Mouse (Mus musculus) CH12.LX (cell line): ENCODE data around the gene Scube3. TPM values are rescaled to one million over a fixed set of nuclear protein-coding genes. Genes with fewer than 3 reads are reported as not detected.

Experiments used
- DNase-seq: peaks from one replicate; pipeline ENCODE4 v3.0.0-alpha.2; 2013; ENCODE audit errors: extremely low read depth
- H3K27ac ChIP-seq: 2 replicates; pipeline ENCODE4 v1.5.1; 2012; ENCODE audit warnings: low read depth, mild to moderate bottlenecking, control low read depth, moderate library complexity; ENCODE audit not compliant: insufficient read depth
- H3K27me3 ChIP-seq: replicated peaks from 2 replicates; pipeline ENCODE3; 2012; ENCODE audit warnings: inconsistent platforms
- H3K36me3 ChIP-seq, 2 experiments: replicated peaks in 1 of 2; 2 replicates each; pipeline versions ENCODE3 to v1.6.1; 2012; ENCODE audit warnings: inconsistent platforms in 1 of 2, low read length in 1 of 2, mild to moderate bottlenecking in 1 of 2, mixed read lengths in 1 of 2, moderate library complexity in 1 of 2; ENCODE audit not compliant: control insufficient read depth in 1 of 2, insufficient read depth in 1 of 2
- H3K4me1 ChIP-seq, 2 experiments: 2 replicates each; pipeline ENCODE4 v1.6.1; 2012; ENCODE audit warnings: inconsistent platforms in 1 of 2, moderate library complexity in 1 of 2; ENCODE audit not compliant: insufficient read depth in 2 of 2, control insufficient read depth in 1 of 2
- H3K4me2 ChIP-seq: 2 replicates; pipeline ENCODE4 v1.6.1; 2012; ENCODE audit warnings: low read depth, mild to moderate bottlenecking, control low read depth; ENCODE audit not compliant: poor library complexity, insufficient read depth, severe bottlenecking
- H3K4me3 ChIP-seq, 3 experiments: fragments of 150-350 bp in 1 of 3; sonication (generic) in 1 of 3; replicated peaks in 1 of 3; 2 replicates each; pipeline versions ENCODE3 to v1.5.1; 2011 to 2012; ENCODE audit warnings: low read depth in 2 of 3, low read length in 2 of 3, mild to moderate bottlenecking in 2 of 3, moderate library complexity in 2 of 3, control low read depth in 1 of 3, improper control_type of control experiment in 1 of 3, inconsistent platforms in 1 of 3, mixed read lengths in 1 of 3; ENCODE audit not compliant: poor library complexity in 1 of 3
- H3K79me2 ChIP-seq: replicated peaks from 2 replicates; pipeline ENCODE4 v1.6.1; 2012; ENCODE audit warnings: mild to moderate bottlenecking, moderate library complexity; ENCODE audit not compliant: control insufficient read depth, poor library complexity, insufficient read depth, severe bottlenecking; ENCODE audit errors: extremely low read depth
- H3K9ac ChIP-seq: 2 replicates; pipeline ENCODE4 v1.6.1; 2012; ENCODE audit warnings: low read depth, mild to moderate bottlenecking, control low read depth, moderate library complexity; ENCODE audit not compliant: insufficient read depth
- H3K9me3 ChIP-seq: replicated peaks from 2 replicates; pipeline ENCODE3; 2012; ENCODE audit warnings: low read length, inconsistent platforms, mixed read lengths
- CHD1 ChIP-seq: IDR thresholded peaks from 2 replicates; pipeline ENCODE4 v1.6.1; 2012; ENCODE audit warnings: low read depth, low read length, improper control_type of control experiment, inconsistent platforms
- CHD2 ChIP-seq: IDR thresholded peaks from 2 replicates; pipeline ENCODE4 v1.6.1; 2011; ENCODE audit warnings: low read length, improper control_type of control experiment
- CTCF ChIP-seq, 2 experiments: IDR thresholded peaks in 1 of 2; conservative IDR thresholded peaks in 1 of 2; 2 replicates each; pipeline ENCODE4 v1.5.1; 2011 to 2012; ENCODE audit warnings: low read depth in 2 of 2, low read length in 2 of 2, improper control_type of control experiment in 1 of 2, inconsistent platforms in 1 of 2, mild to moderate bottlenecking in 1 of 2, moderate library complexity in 1 of 2
- E2F4 ChIP-seq: IDR thresholded peaks from 2 replicates; pipeline ENCODE4 v1.6.1; 2011; ENCODE audit warnings: low read depth, low read length, improper control_type of control experiment; ENCODE audit not compliant: insufficient replicate concordance
- ELF1 ChIP-seq: IDR thresholded peaks from 2 replicates; pipeline ENCODE4 v1.6.1; 2014; ENCODE audit warnings: low read depth, mild to moderate bottlenecking, inconsistent platforms, low read length, improper control_type of control experiment
- GABPA ChIP-seq: IDR thresholded peaks from 2 replicates; pipeline ENCODE4 v1.6.1; 2012; ENCODE audit warnings: low read depth, low read length, improper control_type of control experiment, inconsistent platforms; ENCODE audit not compliant: insufficient replicate concordance
- HCFC1 ChIP-seq: IDR thresholded peaks from 2 replicates; pipeline ENCODE4 v1.6.1; 2012; ENCODE audit warnings: low read depth, mild to moderate bottlenecking, inconsistent platforms, low read length, improper control_type of control experiment
- IRF4 ChIP-seq: IDR thresholded peaks from 2 replicates; pipeline ENCODE4 v1.6.1; 2014; ENCODE audit warnings: low read depth, mild to moderate bottlenecking, inconsistent platforms, low read length, improper control_type of control experiment
- MAFK ChIP-seq: IDR thresholded peaks from 2 replicates; pipeline ENCODE4 v1.6.1; 2011; ENCODE audit warnings: low read length, improper control_type of control experiment; ENCODE audit not compliant: insufficient replicate concordance
- MAX ChIP-seq: IDR thresholded peaks from 2 replicates; pipeline ENCODE4 v1.6.1; 2011; ENCODE audit warnings: low read length, improper control_type of control experiment
- MXI1 ChIP-seq: IDR thresholded peaks from 2 replicates; pipeline ENCODE4 v1.6.1; 2011; ENCODE audit warnings: mild to moderate bottlenecking, low read depth, low read length, improper control_type of control experiment
- MYC ChIP-seq: IDR thresholded peaks from 2 replicates; pipeline ENCODE4 v1.6.1; 2011; ENCODE audit warnings: low read depth, mild to moderate bottlenecking, improper control_type of control experiment, low read length
- NRF1 ChIP-seq: IDR thresholded peaks from 2 replicates; pipeline ENCODE4 v1.6.1; 2014; ENCODE audit warnings: low read depth, mild to moderate bottlenecking, inconsistent platforms, low read length, improper control_type of control experiment, moderate library complexity
- PAX5 ChIP-seq: IDR thresholded peaks from 2 replicates; pipeline ENCODE4 v1.6.1; 2012; ENCODE audit warnings: low read length, inconsistent platforms, mixed read lengths
- POLR2A ChIP-seq: IDR thresholded peaks from 2 replicates; pipeline ENCODE4 v1.6.1; 2011; ENCODE audit warnings: low read depth, mild to moderate bottlenecking, improper control_type of control experiment, low read length
- POLR2AphosphoS2 ChIP-seq: IDR thresholded peaks from 2 replicates; pipeline ENCODE4 v1.6.1; 2011; ENCODE audit warnings: low read depth, low read length, improper control_type of control experiment
- RAD21 ChIP-seq: IDR thresholded peaks from 2 replicates; pipeline ENCODE4 v1.6.1; 2011; ENCODE audit warnings: low read depth, mild to moderate bottlenecking, low read length, improper control_type of control experiment, moderate library complexity
- RCOR1 ChIP-seq: conservative IDR thresholded peaks from 2 replicates; pipeline ENCODE4 v1.6.1; 2012; ENCODE audit warnings: low read depth, mild to moderate bottlenecking, inconsistent platforms, low read length, improper control_type of control experiment
- SMC3 ChIP-seq: IDR thresholded peaks from 2 replicates; pipeline ENCODE4 v1.6.1; 2011; ENCODE audit warnings: low read depth, low read length, improper control_type of control experiment
- TBP ChIP-seq: conservative IDR thresholded peaks from 2 replicates; pipeline ENCODE4 v1.6.1; 2011; ENCODE audit warnings: low read depth, low read length, improper control_type of control experiment
- TCF12 ChIP-seq: IDR thresholded peaks from 2 replicates; pipeline ENCODE4 v1.6.1; 2014; ENCODE audit warnings: low read depth, mild to moderate bottlenecking, inconsistent platforms, low read length, improper control_type of control experiment
- USF1 ChIP-seq: IDR thresholded peaks from 2 replicates; pipeline ENCODE4 v1.6.1; 2014; ENCODE audit warnings: low read depth, mild to moderate bottlenecking, inconsistent platforms, low read length, improper control_type of control experiment
- ZMIZ1 ChIP-seq: IDR thresholded peaks from 2 replicates; pipeline ENCODE4 v1.6.1; 2012; ENCODE audit warnings: low read depth, mild to moderate bottlenecking, inconsistent platforms, low read length, improper control_type of control experiment
- ZNF384 ChIP-seq: IDR thresholded peaks from 2 replicates; pipeline ENCODE4 v1.6.1; 2012; ENCODE audit warnings: low read depth, low read length, improper control_type of control experiment, inconsistent platforms
- dilution Hi-C: fragments of 300-500 bp; cut with MboI; formaldehyde crosslinking; loops from 2 replicates; pipeline ENCODE4 v1.14.3; 2020; ENCODE audit warnings: low sequenced_read_pairs; ENCODE audit not compliant: extremely low pct_unique_long_range_greater_than_20kb, extremely low pct_ligation_motif_present
- in situ Hi-C: fragments of 300-500 bp; cut with MboI; formaldehyde crosslinking; loops from 3 replicates; pipeline ENCODE4 v1.14.3; 2019; ENCODE audit warnings: low sequenced_read_pairs, low pct_ligation_motif_present, low pct_unique_long_range_greater_than_20kb, mixed read lengths
- polyA plus RNA-seq: library from polyadenylated mRNA; unstranded; fragments of >175 nt; gene quantifications from 2 replicates; pipeline ENCODE4 v1.2.1, GENCODE M21; 2012; ENCODE audit warnings: low read depth; ENCODE audit not compliant: insufficient read length
- total RNA-seq, 2 experiments: library from RNA; depleted of rRNA; stranded (reverse); fragments of 300-350 nt in 1 of 2; fragments of >200 nt in 1 of 2; gene quantifications; 2 replicates each; pipeline ENCODE4 v1.2.3; 2012 to 2014

The Scube3 gene
- total and polyA plus RNA-seq, 3 experiments, result 0.08 to 0.19 TPM; not detected in 1

- no peak for TF ChIP-seq CHD1
- TF ChIP-seq NRF1, result no peak
- TF ChIP-seq POLR2AphosphoS2, result no peak
- no peak for TF ChIP-seq SMC3
- peak; percentile 35; the same call in 1 of the 2 replicates for TF ChIP-seq HCFC1
- no peak for TF ChIP-seq USF1
- TF ChIP-seq ZNF384, result no peak
- TF ChIP-seq IRF4, result peak; percentile 72
- no peak for TF ChIP-seq GABPA
- TF ChIP-seq CTCF (conservative IDR thresholded peaks at IDR 0.05 in 1 of 2, IDR thresholded peaks at IDR 0.05 in 1 of 2; ENCODE audit: low read depth in 2 of 2, low read length in 2 of 2), result no peak
- TF ChIP-seq MYC, result no peak
- TF ChIP-seq MAX, result no peak
- no peak for TF ChIP-seq TBP
- TF ChIP-seq E2F4, result no peak
- TF ChIP-seq ZMIZ1, result no peak
- TF ChIP-seq PAX5, result no peak
- peak; percentile 46; the same call in 1 of the 2 replicates for TF ChIP-seq POLR2A
- TF ChIP-seq CHD2, result no peak
- TF ChIP-seq MAFK, result no peak
- TF ChIP-seq RAD21, result no peak
- TF ChIP-seq ELF1, result peak; percentile 48; the same call in 1 of the 2 replicates
- TF ChIP-seq TCF12, result no peak
- TF ChIP-seq MXI1, result no peak
- no peak for TF ChIP-seq RCOR1
Observed at GRCm38 (mm10) chr17:28211921-28212341, 70.0 kb downstream of the Scube3 start (continued).

DNA sequence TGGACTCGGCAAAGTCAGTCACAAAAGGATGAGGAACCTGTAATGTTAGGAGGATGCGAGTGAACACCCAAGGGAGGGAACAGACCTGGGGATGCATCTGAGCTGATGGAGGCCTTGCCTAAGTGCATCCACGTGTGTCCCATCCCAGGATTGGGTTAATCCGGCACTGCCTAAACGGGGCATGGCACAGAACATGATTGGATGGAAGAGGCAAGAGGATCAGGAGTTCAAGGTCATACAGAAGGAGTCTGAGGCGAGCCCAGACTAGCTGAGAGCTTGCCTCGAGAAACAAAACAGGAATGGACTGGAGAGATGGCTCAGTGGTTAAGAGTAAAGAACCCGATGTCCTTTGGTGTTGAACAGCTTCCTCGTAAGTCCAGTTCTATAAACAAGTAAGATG lies 70.5 kb downstream of the Scube3 start:
- in situ Hi-C loops, result loop anchor here (25.0 kb wide), 1 partner anchor 300 kb away; the partner anchor contains the start of gene Fkbp5
- TF ChIP-seq PAX5 (no peak), POLR2A (no peak)
- TF ChIP-seq, all 38 proteins: peak for 0
- dilution Hi-C loops, result no loop called here
- Histone ChIP-seq H3K4me2 (peak overlapping the region; percentile 55; the same call in 1 of the 2 replicates), H3K79me2 (peaks cover 34% of the 10 kb centered on the region), H3K4me3 (peak overlapping the region in 1 of 3 experiments; percentile 23), H3K36me3 (peaks cover 17 to 57% of the 10 kb centered on the region in 2 experiments), H3K27ac (peak overlapping the region; percentile 81), H3K27me3 (no peaks in the 10 kb centered on the region), H3K9me3 (no peaks in the 10 kb centered on the region), H3K9ac (peak overlapping the region; percentile 5; the same call in 1 of the 2 replicates), H3K4me1 (peaks cover 24 to 45% of the 10 kb centered on the region in 2 experiments)
- DNase-seq, result no peak
